Mouse (Mus musculus) thymus, adult 18-20 months (tissue): ENCODE measurements around the gene Zdhhc17.

Source experiments
- DNase-seq, 2 experiments: peaks; one replicate each; pipeline ENCODE4 v3.0.0; 2022; ENCODE audit warnings: mixed read lengths in 2 of 2

The Zdhhc17 gene

DNA sequence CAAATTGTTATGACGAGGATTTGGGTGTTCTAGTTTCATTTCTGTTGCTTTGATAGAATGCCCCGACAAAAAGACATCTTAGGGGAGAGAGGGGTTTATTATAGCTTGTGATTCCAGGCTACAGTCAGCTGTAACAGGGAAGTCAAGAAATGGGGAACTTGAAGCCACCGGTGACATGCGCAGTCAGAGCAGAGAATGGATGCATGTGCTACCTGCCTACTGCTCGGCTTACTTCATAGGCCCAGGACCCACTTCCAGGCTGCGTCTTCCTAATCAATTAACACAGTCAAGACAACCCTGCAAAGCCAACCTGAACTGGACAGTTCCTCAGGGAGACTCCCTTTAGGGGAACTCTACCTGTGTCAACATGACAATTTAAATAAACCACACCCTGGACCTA is 5.7 kb downstream of the Zdhhc17 start:
- DNase-seq = no peak

DNA sequence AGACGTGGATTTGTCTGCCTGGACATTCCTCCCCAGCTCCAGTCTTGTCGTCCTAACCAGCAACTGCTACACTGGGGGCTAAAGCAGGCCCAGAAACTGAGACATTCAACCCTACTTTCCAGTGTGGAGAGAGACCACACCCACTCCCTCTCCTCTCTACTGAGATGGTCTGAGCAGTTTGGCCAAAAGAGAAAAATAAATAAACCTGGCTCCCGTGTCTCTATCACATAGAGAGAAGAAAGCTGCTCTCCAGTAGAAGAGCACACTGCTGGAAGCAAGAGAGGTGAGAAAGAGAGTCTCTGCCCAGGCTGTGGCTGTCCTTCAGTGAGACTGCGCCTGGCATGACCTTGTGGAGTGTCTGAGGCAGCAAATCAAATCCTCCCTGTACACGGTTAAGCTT is 10.7 kb downstream of the Zdhhc17 start:
- DNase-seq = no peak

DNA sequence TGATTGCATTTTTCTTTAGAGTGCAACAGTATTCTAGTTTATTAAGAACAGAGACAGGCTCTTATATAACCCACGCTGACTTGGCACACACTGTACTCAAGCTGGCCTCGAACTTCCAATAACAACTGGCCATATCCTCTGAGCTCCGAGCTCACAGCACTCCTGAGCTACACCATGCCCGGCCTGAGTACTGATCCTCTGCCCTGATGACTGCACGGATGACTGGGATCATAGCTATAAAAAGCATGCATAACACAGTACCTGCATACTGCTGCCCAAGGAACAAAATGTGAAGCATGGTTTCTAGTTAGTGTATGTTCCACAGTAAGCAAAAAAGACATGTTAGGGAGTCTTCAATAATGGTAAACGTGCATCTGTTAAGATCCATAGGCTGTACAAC is 12.8 kb downstream of the Zdhhc17 start:
- no peak for DNase-seq

DNA sequence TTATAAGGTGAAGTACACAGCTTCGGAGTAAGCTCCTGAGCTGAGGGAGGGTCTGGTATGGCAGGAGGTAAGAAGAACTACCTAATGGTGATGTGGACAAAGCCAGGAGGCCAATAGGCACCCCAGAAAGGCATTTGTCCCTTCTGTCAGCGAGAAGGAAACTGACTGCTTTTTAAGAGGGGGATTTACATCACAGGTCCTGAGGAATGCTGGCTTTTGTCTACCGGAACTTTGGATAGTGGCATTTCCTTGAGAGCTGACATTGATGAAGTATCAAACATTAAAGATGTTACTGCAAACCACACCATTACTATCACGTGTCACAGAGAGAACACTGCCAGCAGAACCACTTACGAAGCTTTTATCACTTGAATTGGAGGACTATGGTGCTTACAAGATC is 15.2 kb downstream of the Zdhhc17 start:
- no peak for DNase-seq

DNA sequence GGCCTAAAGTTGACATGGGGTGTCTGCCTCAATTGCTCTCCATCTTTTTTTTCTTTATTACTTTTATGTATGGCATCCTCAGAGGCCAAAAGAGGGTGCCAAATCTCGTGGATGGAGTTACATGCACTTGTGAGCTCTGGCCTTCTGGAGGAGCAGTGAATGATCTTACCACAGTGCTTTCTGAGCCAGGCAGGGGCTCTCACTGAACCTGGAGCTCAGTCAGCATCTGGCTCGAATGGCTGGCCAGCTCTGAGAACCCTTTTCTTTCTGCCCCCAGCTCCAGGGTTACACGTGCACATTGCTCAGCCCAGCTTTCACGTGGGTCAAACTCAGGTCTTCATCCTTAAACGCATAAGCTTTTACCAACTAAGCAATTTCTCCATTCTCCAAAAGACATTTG is 16.7 kb downstream of the Zdhhc17 start:
- DNase-seq = no peak

DNA sequence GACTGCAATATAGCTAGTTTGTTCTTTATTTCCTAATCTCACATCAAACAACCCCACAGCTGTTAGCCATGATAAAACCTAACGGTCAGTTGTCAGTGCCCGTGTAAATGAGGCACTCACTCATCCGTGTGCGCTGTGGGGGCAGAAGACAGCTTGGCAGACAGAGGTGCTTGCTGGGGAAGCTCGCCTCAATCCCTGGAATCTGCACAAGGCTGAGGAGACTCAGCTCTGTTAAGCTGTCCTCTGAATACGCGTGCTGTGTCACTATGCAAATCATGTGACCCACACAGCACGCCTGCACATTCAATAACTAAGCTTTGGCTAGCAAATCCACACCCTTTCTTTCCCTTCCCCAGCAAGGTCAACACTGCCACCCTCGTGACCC is 17.9 kb downstream of the Zdhhc17 start:
- no peak for DNase-seq

DNA sequence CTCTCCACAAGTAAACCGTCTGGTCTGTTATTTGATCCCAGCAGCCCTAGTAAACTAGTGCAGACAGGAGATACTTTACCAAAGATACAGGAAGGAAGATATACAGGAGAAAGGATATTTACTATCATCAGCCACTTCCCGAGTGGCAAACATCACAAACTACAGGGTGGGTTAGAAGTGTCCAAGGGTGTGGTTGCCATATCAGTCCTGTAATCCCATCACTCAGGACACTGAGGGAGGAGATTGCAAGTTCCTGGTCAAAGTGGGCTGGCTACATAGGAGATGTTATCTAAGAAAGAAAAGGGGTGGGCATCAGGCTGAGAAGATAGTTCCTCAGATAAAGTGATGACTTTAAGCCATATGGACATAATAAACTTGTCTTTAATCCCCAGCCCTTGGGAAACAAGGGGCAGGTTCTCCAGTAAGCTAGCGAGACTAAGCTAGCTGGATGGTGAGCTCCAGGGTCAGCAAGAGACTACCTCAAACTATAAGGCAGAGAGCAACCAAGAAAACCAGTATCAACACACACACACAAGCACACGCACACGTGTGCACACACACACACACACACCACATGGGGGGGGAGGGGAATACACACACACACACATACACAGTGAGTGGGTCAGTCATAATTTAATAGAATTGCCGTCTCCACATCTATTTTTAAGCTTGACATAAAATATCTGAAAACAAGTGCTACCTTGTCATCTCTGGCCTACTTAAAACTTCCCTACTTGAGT is 18.5 kb downstream of the Zdhhc17 start:
- no peak for DNase-seq

DNA sequence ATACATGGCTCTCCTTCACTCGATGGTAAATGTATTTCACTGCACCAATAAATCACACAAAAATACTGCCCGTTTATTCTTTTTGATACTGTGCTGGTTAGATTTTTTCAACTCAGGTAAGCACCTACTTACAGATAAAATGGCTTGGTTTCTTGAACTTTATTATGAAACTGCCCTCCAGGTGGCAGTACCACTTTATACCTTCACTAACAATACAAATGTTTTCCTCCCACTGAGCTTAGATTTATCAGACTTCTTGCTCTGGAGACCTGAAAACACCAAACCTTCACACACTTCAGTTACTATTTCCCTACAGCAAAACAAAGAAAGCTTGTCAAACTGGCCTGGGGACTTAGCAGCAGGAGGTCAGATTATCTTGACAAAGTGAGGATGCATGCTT is 20.2 kb downstream of the Zdhhc17 start:
- DNase-seq = no peak

DNA sequence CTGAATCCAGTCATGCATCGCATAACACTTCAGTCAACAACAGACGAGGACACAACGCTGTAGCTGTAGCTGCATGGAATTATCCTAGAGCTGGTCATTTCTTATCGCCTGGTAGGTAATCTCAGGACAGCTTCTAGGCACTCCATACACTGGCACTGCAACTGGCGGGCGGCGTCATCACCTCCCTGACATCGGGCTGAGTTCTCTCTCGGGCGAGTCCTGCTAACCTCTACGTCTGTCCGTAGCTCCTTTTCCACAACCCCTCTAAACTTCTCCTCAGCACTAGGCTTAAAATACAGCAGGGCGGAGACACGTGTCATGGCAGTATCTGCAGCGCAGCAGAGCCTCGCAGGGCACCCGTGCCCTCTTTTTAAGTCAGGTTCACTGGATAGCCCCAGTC is 23.3 kb downstream of the Zdhhc17 start:
- no peak for DNase-seq

DNA sequence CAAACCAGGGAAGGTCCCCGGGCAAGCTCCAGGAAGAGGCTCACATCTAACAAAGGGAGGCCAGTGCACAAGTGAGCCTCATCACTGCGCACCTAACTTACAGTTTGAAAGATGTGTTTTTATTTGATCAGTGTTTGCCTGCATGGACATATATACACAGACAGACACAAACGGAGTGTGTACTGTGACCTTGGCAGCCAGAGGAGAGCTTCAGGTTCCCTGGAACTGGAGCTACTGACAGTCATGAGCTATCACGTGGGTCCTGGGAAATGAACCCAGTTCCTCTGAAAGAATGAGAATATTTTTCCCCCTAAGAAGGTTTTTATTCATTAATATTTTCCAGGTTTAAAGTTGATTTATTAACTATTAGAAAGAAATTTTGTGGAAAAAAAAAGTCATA is 27.2 kb downstream of the Zdhhc17 start:
- DNase-seq = no peak

DNA sequence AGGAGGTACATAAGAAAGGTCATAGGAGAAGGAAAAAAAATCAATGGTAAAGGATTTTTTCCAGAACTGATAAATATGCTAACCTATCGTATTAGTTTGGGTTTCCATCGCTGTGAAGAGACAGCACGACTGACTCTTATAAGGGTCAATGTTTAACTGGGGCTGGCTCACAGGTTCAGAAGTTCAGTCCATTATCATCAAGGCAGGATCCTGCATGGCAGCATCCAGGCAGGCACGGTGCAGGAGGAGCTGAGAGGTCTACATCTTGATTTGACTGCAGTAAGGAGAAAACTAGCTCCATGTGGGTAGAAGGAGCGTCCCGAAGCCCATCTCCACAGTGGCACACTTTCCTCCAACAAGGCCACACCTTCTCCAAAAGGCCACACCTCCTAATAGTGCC is 29.5 kb downstream of the Zdhhc17 start:
- no peak for DNase-seq

DNA sequence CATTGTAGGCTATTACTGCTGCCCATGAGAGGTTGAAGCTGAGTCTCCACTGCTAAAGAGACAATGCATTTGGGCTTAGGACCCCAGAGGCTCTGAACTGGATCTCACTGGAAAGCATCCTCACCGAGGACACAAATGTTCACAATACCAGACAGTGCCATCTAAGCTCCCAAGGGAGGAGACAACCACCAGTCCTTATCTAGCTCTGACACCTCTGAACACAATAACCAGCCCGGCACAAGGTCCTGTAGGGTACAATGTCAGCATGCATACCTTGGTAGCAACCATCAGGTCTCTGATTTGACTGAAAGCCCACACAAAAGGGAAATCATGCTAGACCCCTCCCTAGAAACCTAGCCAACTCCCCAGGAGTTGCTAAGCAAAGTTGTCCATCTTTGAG is 30.5 kb downstream of the Zdhhc17 start:
- DNase-seq = no peak

DNA sequence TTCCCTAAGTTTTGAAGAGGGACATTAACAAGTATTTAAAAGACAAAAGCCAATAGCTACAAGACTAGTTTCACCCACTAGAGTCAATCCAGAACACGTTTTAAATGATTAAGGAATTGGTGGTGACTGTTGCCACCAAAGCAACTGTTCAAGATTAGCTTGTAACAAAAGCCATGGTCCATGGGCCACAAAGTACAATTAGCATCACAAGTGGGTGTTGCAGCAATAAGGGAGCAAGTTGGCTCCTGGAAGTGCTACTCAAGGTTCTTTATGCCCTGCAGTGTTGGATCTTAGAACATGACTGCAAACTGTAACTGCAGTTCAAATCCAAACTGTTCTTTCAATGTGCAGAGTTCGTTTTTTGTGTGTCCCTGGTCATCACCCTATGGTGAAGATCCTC is 32.6 kb downstream of the Zdhhc17 start:
- DNase-seq = no peak

DNA sequence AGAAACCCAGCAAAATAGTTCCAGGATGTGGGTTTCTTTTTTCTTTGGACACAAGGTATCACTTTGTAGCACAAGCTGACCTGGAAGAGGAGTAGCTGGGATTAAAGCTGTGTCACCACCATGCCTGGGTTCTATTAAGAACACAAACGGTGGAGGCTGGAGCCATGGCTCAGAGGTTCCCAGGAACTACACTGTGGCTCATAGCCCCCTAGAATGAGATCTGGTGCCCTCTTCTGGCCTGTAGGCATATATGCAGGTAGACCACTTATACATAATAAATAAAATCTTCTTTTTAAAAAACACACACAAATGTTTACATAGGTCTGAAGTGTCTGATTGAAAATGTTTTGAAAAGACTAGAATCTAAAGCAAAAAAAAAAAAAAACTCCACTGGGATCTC is 33.9 kb downstream of the Zdhhc17 start:
- DNase-seq = no peak

DNA sequence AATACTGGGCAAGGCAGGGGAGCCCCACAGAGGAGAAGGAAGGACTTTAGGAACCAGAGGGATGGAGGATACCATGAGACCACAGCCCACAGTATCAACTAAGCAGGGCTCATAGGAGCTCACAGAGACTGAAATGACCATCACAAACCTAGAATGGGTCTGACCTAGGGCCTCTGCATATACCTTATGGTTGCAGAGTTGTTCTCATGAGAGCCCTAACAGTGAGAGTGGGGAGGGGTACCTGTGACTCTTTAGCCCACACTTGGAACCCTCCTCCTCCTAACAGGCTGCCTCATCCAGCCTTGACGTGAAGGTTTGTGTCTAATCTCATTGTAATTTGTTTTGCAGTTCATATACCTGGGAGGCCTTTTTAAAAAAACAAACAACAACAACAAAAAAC is 35.1 kb downstream of the Zdhhc17 start:
- DNase-seq = no peak

DNA sequence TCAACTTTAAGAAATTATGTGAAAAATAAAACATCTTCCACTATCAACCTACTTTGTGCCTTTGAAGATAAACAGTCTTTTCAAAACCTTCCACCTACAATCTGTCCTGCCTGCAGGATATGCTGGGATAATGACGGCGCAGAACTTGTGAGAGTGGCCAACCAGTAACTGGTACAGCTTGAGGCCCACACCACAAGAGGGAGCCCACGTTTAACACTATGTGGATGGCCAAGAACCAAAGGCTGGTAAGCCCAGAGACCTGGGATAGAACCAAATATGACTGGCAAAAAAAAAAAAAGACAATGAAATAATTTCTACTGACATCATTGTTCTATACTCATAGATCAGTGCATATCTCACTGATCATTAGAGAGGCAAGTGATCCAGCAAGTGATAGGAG is 35.5 kb downstream of the Zdhhc17 start:
- no peak for DNase-seq

DNA sequence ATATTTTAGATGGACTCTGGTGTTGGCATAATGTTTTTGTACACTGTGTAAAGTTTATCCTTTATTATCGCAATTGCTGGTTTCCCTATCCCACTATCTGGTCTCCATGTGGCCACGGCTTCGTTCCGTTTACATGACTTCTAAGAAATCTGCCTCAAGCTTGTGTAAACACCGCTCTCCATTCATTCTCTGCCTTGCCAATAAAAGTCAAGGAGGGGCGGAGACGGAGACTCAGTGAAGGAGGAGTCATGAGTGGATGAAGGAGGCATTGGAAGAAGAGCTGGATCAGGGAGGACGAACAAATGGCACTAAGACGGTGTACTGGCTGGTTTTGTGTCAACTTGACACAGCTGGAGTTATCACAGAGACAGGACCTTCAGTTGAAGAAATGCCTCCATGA is 37.9 kb downstream of the Zdhhc17 start:
- no peak for DNase-seq

DNA sequence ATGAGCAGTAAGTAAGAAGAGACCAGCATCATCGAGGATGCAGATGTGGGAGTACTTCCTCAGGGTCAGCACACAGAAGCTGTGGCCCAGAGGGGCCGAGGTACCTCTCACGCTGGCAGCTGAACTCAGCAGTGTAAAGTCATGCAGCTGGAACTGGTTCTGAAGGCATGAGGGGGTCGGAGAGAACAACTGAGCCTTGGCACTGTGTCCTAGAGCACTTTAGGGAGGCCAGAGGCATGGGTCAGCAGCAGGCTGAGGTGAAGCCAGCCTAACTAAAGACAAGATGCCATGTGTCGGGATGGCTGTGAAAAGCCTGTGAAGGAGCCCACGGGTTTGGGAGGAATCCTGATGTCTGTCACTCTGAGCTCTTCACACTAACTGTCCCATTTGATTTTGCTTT is 38.5 kb downstream of the Zdhhc17 start:
- DNase-seq = no peak

DNA sequence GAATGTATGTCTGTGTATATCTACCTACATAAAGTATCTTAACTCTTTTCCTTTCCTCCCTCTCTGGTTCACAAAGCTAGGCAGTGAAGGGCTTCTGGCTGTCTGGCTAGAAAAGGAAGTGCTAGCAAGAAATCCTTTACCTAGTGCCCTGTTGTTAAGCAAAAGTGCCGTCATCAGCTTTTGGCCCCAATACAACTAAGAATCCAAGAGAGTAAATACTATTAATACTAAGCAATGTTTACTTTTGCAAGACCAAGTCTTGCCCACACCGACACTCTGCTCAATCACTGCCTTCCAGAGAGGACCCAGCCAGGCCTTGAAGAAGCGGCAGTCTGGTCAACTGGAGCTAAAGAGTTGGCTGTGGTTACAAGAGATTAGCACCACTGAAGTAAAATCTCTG is 38.9 kb downstream of the Zdhhc17 start:
- no peak for DNase-seq

DNA sequence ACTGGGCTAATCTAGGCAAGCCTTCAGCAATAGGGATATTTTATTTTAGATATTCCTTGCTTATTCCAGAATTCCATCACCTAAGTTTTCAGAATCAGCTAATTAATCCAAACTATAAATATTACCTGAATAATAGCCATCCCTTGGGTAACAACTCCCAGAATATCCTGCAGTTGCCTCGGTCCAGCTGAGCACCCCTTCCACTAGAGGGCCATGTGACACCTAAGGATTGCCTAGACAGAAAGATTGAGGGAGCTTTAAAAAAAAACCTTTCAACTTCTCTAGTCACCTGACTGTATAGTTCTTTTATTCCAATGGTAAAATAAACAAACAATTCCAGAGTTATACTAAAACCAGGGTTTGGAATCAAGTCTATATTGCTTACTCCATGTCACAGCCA is 47.8 kb downstream of the Zdhhc17 start:
- no peak for DNase-seq

DNA sequence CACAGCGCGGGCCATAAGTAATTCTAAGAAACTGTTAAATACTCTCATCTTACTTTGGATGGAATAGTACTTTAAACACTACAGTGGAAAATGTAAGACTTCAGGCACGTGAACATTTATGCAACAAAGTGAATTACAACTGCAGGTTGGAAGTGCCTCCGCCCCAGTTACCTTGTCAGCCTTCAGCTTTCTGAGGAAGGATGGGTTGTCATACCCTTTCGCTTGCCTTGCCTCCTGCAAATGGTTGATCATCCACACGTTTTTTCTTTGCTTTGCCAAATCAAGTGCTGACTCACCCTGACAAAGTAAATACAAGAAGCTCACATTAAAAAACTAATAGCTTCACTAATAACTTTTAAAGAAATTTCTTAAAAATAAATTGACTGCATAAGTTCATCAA is 49.1 kb downstream of the Zdhhc17 start:
- no peak for DNase-seq

DNA sequence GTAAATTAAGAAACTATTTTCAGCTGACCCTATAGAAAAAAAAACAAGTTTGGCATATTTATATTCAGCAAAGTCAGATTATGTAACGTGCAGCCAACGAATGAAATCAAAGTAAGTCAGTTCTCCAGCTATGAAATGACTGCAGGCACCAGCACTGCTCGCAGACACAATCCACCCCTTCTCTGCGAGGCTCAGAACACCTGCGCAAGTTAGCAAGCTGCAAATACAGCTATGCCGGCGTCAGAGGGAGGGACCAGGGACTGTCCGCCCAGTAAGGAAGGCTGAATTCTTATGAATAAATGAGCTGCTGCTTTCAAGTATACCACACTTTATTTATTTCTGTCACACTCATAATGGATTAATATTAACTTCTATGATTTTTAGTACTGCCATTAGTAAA is 50.2 kb downstream of the Zdhhc17 start:
- DNase-seq = no peak

DNA sequence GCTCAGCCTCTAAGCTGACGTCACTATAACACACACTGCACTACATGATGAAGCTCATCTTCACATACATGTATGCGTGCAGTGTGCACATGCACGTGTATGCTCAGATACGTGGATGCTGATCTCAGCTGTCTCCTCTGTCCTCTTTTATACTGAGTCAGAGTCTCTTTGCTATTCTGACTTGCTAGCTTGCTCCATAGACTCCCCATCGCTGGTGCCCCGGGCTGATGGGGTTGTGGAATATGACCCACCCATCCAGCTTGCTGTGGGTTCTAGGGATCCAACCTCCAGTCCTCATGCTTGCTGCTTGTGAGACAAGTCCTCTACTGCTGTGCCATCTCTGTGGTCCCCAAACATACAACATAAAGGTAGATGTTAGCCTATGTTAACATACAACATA is 51.1 kb downstream of the Zdhhc17 start:
- no peak for DNase-seq

DNA sequence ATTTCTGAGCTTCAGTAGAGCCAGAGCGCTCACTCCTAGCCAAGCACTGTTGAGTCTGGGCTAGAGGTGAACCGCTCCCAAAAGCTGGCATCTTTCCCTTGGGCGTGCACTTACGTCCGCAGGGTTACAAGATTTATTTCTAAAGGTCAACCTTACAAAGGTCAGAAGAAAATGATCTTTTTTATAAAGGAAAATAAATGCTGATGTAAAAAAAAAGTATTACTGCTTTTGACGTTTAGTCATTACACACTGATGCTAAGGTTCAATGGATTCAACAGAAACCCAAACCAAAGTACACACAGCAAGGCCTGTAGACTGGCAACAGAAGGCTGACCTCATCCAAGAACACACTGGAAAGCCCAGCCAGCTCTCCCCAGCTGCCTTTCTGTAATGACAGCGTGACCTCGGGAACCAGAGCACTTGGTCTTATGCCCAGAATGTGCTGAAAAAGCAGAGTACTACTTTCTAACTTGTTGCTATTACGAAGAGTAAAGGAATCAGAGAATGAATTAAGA is 56.9 kb downstream of the Zdhhc17 start:
- DNase-seq = no peak

DNA sequence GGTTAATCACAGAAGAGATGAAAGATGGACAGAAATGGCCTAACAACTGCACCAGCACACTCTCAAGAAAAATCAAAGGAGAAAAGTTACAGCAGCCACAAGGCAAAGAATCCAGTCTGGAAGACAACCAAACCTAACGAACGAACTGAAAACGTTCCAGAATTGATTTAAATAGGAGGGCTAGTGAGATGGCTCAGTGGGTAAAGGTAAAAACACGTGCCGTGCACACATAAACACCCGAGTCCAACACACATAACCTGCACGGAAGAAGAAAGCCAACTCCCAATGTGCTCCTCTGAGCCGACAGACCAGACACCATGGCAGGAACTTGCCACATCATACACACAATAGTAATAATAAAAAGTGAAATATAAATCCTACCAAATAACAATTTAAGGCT is 57.7 kb downstream of the Zdhhc17 start:
- no peak for DNase-seq
